ENCODE assay signal across 8 mouse cellular contexts in the genomic region with DNA sequence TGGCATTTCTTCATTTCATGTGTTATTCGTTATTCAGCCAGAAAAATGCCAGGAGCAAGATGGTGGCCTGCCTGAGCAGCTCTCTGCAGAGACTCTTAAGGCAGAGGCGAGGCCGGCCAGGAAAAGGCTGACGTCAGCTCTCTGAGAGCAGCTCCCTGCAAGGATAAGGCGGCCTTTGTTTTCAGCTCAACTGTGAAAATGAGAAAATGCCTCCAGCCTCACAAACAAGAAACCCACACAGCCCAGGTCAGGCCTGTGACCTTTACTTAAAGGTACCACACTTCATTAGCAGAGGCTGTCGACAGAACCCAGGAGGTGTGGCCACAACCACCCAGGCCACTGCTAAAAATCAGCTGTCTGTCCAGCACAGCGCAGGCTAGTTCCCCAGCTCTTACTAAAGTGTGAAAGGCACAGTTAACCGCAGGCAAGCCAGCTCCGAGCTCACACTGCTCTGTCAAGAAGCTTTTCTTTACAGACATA.
DNase-seq lines count a peak whose midpoint lies in the region; ATAC-seq lines count a peak whose summit lies in the region.

No protein-coding gene starts in this region.

- peak overlapping the region; percentile 90 for H3K27ac ChIP-seq in hindbrain, embryonic 16.5 days (ENCODE audit: low read depth, low read length)

- H3K4me2 ChIP-seq in hindbrain, embryonic 16.5 days (ENCODE audit: low read length): peak overlapping the region; percentile 32

- peak; percentile 71 for DNase-seq in ZHBTc4 (ENCODE audit: low read depth, low spot score)
- peak; percentile 31 to 34 for DNase-seq in cerebellum, postnatal 36 days
- DNase-seq in frontal cortex, postnatal 36 days (ENCODE audit: low spot score in 2 of 2): peak; percentile 76 to 79
- DNase-seq in layer of hippocampus, postnatal 36 days: peak; percentile 73 to 78
- DNase-seq in lung, postnatal 14 days: peak; percentile 69
- peak; percentile 56 for DNase-seq in ovary, postnatal 14 days (ENCODE audit: low spot score)
- DNase-seq in urinary bladder, adult 2 months (ENCODE audit: low spot score): no peak

- H3K4me3 ChIP-seq in hindbrain, embryonic 16.5 days (ENCODE audit: low read length): no peak overlapping the region

- WGBS in hindbrain, embryonic 16.5 days: under 1% methylated on average over 9 of the region's 9 CpGs

- H3K4me1 ChIP-seq in hindbrain, embryonic 16.5 days (ENCODE audit: control insufficient read depth, insufficient read depth, low read depth, low read length): peaks cover 52% of the 10 kb centered on the region

- peak; percentile 90 for ATAC-seq in hindbrain, embryonic 16.5 days

- H3K36me3 ChIP-seq in hindbrain, embryonic 16.5 days (ENCODE audit: control insufficient read depth, insufficient read depth, low read length): no peaks in the 10 kb centered on the region

- H3K27me3 ChIP-seq in hindbrain, embryonic 16.5 days (replicated peaks; ENCODE audit: control insufficient read depth, insufficient read depth, low read length): no peaks in the 10 kb centered on the region

- H3K9me3 ChIP-seq in hindbrain, embryonic 16.5 days (ENCODE audit: control insufficient read depth, low read length): no peaks in the 10 kb centered on the region

- peak overlapping the region; percentile 57 for H3K9ac ChIP-seq in hindbrain, embryonic 16.5 days (ENCODE audit: low read depth, low read length)
